Mouse (Mus musculus): ENCODE measurements around the gene H2-Q7. TPM values are rescaled to one million over a fixed set of nuclear protein-coding genes. Genes with fewer than 3 reads are reported as not detected.
"Not testable (repeated sequence)": the region's sequence is repeated elsewhere in the genome, so short reads cannot be mapped to it uniquely, and the experiment has no call there.

The H2-Q7 gene
- polyA plus RNA-seq, 1 experiment from 2014 or later = 3.1 TPM

GRCm38 (mm10) chr17:35460513-35461341 is 21.8 kb downstream of the H2-Q7 start:
- not testable (repeated sequence) for H3K36me3 ChIP-seq (ENCODE audit: control insufficient read depth, insufficient read depth); H3K27ac ChIP-seq (ENCODE audit: low read length); H3K4me2 ChIP-seq (ENCODE audit: low read length); H3K4me3 ChIP-seq (replicated peaks; ENCODE audit: low read length); H3K9ac ChIP-seq (replicated peaks; ENCODE audit: low read depth, low read length); H3K4me1 ChIP-seq (replicated peaks; ENCODE audit: control insufficient read depth, insufficient read depth, low read length); H3K9me3 ChIP-seq (ENCODE audit: control insufficient read depth, low read length); H3K27me3 ChIP-seq (replicated peaks; ENCODE audit: control insufficient read depth, insufficient read depth, low read length)
- 76% methylated on average over 2 of the region's 9 CpGs for WGBS
- peak; percentile 63; the same call in 1 of the 2 replicates for ATAC-seq

DNA sequence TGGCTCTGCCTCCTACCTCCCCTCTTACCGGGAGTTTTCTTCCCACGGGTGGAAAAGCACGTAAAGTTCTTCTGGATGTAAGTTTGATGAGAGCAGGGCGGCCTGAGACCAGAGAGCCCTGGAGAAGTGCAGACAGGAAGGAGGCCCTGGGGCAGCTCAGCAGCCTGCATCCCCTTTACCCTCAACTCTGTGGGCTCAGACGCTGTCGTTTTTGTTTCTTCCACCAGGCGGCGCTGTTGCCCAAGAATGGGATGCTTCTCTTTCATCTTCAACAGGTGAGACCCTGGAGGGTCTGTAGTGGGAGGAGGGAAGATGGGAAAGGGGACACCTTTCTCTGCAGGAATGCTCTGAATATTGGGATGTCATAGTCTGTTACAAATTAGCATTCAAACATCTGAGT is 26.7 kb downstream of the H2-Q7 start:
- not testable (repeated sequence) for H3K9me3 ChIP-seq (ENCODE audit: control insufficient read depth, low read length); H3K4me3 ChIP-seq (replicated peaks; ENCODE audit: low read length); H3K9ac ChIP-seq (replicated peaks; ENCODE audit: low read depth, low read length); H3K27ac ChIP-seq (ENCODE audit: low read length); H3K4me2 ChIP-seq (ENCODE audit: low read length); H3K4me1 ChIP-seq (replicated peaks; ENCODE audit: control insufficient read depth, insufficient read depth, low read length); H3K36me3 ChIP-seq (ENCODE audit: control insufficient read depth, insufficient read depth); ATAC-seq
- H3K27me3 ChIP-seq (replicated peaks; ENCODE audit: control insufficient read depth, insufficient read depth, low read length) = peaks cover 16% of the 10 kb centered on the region
- 5% methylated on average over 8 of the region's 8 CpGs for WGBS

DNA sequence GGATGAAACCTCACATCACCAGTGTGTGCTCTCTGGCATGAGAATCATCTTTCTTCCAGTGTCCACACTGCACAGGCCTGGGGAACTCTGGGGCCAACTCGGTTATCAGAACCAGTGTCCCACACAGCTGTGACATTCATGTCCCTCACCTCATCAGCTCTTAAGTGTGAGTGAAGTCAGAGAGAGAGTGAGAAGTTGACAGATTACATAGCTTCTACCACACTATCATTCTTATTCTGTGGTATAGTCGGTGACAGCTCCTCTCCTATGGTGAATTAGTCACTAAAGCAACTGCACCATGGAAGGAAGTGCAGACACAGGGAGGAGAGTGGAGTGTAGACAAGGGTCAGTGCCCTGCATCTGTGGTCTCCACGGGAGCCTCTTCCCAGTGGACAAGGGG is 30.0 kb downstream of the H2-Q7 start:
- not testable (repeated sequence) for H3K4me1 ChIP-seq (replicated peaks; ENCODE audit: control insufficient read depth, insufficient read depth, low read length); H3K9me3 ChIP-seq (ENCODE audit: control insufficient read depth, low read length); H3K9ac ChIP-seq (replicated peaks; ENCODE audit: low read depth, low read length); H3K36me3 ChIP-seq (ENCODE audit: control insufficient read depth, insufficient read depth); H3K27ac ChIP-seq (ENCODE audit: low read length); H3K4me3 ChIP-seq (replicated peaks; ENCODE audit: low read length); H3K4me2 ChIP-seq (ENCODE audit: low read length); ATAC-seq
- H3K27me3 ChIP-seq (replicated peaks; ENCODE audit: control insufficient read depth, insufficient read depth, low read length) = peaks cover 19% of the 10 kb centered on the region
- WGBS = 65% methylated on average over 3 of the region's 3 CpGs

DNA sequence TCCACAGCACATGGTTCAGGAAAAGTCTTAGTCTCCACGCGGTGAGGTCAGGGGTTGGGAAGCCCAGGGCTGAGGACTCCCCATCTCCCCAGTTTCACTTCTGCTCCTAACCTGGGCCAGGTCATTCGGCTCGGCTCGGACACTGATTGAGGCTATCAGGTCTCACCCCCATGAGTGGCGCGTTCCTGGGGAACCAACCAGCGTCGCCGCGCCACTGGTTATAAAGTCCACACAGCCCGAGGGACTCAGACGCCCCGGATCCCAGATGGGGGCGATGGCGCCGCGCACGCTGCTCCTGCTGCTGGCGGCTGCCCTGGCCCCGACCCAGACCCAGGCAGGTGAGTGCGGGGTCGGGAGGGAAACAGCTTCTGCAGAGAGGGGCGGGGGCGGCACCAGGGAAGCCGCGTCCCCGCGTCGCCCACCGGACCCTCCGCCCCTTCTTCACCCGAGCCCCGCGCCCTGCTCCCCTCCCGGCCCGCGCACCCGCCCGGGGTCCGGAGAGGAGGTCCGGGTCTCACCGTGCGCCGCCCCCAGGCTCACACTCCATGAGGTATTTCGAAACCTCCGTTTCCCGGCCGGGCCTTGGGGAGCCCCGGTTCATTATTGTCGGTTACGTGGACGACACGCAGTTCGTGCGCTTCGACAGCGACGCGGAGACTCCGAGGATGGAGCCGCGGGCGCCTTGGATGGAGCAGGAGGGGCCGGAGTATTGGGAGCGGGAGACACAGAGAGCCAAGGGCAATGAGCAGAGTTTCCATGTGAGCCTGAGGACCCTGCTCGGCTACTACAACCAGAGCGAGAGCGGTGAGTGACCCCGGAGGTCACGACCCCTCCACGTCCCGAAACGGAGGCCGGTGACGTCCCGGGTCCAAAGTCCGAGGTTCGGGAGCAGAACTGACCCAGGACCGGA is 31.1 kb downstream of the H2-Q7 start, which contains the start of gene H2-Q10:
TSS of gene H2-Q10 (plus strand) at position 248 of the 910 bp plus-strand sequence.
- no peak for ATAC-seq
- H3K27ac ChIP-seq (ENCODE audit: low read length) = no peak within 1 kb of the TSS
- peak within 1 kb of the TSS; percentile 41 for H3K4me3 ChIP-seq (replicated peaks; ENCODE audit: low read length)
- H3K4me2 ChIP-seq (ENCODE audit: low read length) = peak within 1 kb of the TSS; percentile 60
- 1% methylated on average over 76 of the region's 80 CpGs for WGBS
- peaks cover 10% of the 10 kb centered on the region for H3K4me1 ChIP-seq (replicated peaks; ENCODE audit: control insufficient read depth, insufficient read depth, low read length)
- no peaks in the 10 kb centered on the region for H3K9me3 ChIP-seq (ENCODE audit: control insufficient read depth, low read length)
- no peak within 1 kb of the TSS; the same call in 1 of the 2 replicates for H3K9ac ChIP-seq (replicated peaks; ENCODE audit: low read depth, low read length)
- H3K36me3 ChIP-seq (ENCODE audit: control insufficient read depth, insufficient read depth) = no peaks in the 10 kb centered on the region
- peaks cover 19% of the 10 kb centered on the region for H3K27me3 ChIP-seq (replicated peaks; ENCODE audit: control insufficient read depth, insufficient read depth, low read length)

DNA sequence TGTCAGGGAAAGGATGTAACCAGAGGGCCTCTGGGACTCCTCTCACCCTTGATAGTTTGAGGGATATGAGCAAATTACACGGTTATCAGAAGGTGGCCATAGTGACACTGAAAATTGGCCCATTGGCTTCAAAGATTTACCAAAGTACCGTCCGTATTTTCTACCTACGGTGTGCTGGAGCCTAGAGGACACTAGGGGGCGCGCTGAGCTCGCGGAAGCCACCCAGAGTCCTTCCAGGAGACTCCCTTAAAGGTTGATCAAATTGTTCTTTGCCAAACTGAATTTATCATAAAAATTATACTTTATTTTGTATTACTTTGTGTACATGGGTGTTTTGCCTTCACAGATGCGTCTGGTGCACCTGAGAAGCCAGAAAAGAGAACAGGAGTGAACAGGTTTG is 45.1 kb downstream of the H2-Q7 start:
- Histone ChIP-seq H3K4me3 (replicated peaks; ENCODE audit: low read length) (no peak overlapping the region), H3K9ac (replicated peaks; ENCODE audit: low read depth, low read length) (no peak overlapping the region), H3K36me3 (ENCODE audit: control insufficient read depth, insufficient read depth) (no peaks in the 10 kb centered on the region), H3K27me3 (replicated peaks; ENCODE audit: control insufficient read depth, insufficient read depth, low read length) (no peaks in the 10 kb centered on the region), H3K9me3 (ENCODE audit: control insufficient read depth, low read length) (no peaks in the 10 kb centered on the region), H3K4me2 (ENCODE audit: low read length) (no peak overlapping the region), H3K27ac (ENCODE audit: low read length) (no peak overlapping the region), H3K4me1 (replicated peaks; ENCODE audit: control insufficient read depth, insufficient read depth, low read length) (no peaks in the 10 kb centered on the region)
- 1% methylated on average over 9 of the region's 9 CpGs for WGBS
- no peak for ATAC-seq

GRCm38 (mm10) chr17:35485702-35486101 is 46.7 kb downstream of the H2-Q7 start:
- Histone ChIP-seq H3K9me3 (ENCODE audit: control insufficient read depth, low read length) (no peaks in the 10 kb centered on the region), H3K4me1 (replicated peaks; ENCODE audit: control insufficient read depth, insufficient read depth, low read length) (no peaks in the 10 kb centered on the region), H3K4me2 (ENCODE audit: low read length) (no peak overlapping the region), H3K27me3 (replicated peaks; ENCODE audit: control insufficient read depth, insufficient read depth, low read length) (no peaks in the 10 kb centered on the region), H3K4me3 (replicated peaks; ENCODE audit: low read length) (no peak overlapping the region), H3K36me3 (ENCODE audit: control insufficient read depth, insufficient read depth) (no peaks in the 10 kb centered on the region), H3K27ac (ENCODE audit: low read length) (no peak overlapping the region), H3K9ac (replicated peaks; ENCODE audit: low read depth, low read length) (no peak overlapping the region)
- no peak for ATAC-seq
- WGBS = 34% methylated on average over 4 of the region's 4 CpGs

- Histone ChIP-seq H3K36me3 (ENCODE audit: control insufficient read depth, insufficient read depth) (no peaks in the 10 kb centered on the region), H3K27ac (ENCODE audit: low read length) (no peak overlapping the region), H3K4me2 (ENCODE audit: low read length) (no peak overlapping the region), H3K9ac (replicated peaks; ENCODE audit: low read depth, low read length) (no peak overlapping the region), H3K4me3 (replicated peaks; ENCODE audit: low read length) (no peak overlapping the region), H3K9me3 (ENCODE audit: control insufficient read depth, low read length) (no peaks in the 10 kb centered on the region), H3K4me1 (replicated peaks; ENCODE audit: control insufficient read depth, insufficient read depth, low read length) (no peaks in the 10 kb centered on the region), H3K27me3 (replicated peaks; ENCODE audit: control insufficient read depth, insufficient read depth, low read length) (no peaks in the 10 kb centered on the region)
- no peak for ATAC-seq
- WGBS = 71% methylated on average over 10 of the region's 10 CpGs
These were observed 47.8 kb downstream of the H2-Q7 start for GRCm38 (mm10) chr17:35486726-35487125.

DNA sequence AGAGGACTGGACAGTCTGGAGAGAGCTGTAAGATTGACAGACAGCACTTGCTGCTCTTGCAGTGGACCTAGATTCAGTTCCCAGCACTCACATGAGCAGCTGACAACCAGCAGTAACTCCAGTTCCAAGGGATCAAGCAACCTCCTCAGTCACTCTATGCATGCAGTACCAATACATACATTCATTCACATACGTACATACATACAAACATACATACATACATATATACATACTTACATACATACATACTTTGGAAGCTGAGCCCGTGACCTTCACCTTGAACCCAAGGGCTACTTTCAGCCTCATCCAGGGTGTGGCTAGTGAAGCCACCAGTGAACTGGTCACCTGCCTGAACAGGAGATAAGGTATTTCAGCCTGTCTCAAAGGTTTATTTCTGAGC is 49.1 kb downstream of the H2-Q7 start:
- no peaks in the 10 kb centered on the region for H3K4me1 ChIP-seq (replicated peaks; ENCODE audit: control insufficient read depth, insufficient read depth, low read length)
- H3K4me2 ChIP-seq (ENCODE audit: low read length) = no peak overlapping the region
- no peaks in the 10 kb centered on the region for H3K9me3 ChIP-seq (ENCODE audit: control insufficient read depth, low read length)
- H3K27me3 ChIP-seq (replicated peaks; ENCODE audit: control insufficient read depth, insufficient read depth, low read length) = no peaks in the 10 kb centered on the region
- WGBS = 97% methylated on average over 2 of the region's 2 CpGs
- ATAC-seq = no peak
- H3K4me3 ChIP-seq (replicated peaks; ENCODE audit: low read length) = no peak overlapping the region
- no peak overlapping the region for H3K9ac ChIP-seq (replicated peaks; ENCODE audit: low read depth, low read length)
- H3K36me3 ChIP-seq (ENCODE audit: control insufficient read depth, insufficient read depth) = no peaks in the 10 kb centered on the region
- no peak overlapping the region for H3K27ac ChIP-seq (ENCODE audit: low read length)

DNA sequence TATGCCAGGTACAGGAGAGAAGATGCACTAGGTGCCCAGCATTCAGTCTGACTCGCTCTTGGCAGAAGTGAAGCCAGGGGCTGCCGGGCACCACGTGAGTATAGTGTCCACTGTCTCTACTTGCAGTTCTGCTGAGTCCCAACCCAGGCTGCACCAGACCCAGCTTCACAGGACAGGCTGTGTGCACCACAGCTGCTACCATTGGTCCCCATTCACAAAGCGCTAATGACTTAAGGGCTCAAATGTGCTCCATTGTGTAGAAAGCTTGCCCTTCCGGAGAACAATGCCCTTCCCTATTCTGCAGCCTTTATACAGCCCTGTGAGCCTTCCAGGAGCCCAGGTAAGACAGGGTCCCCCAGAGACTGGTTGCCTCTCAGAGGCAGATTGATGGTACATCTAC is 51.4 kb downstream of the H2-Q7 start:
- no peak overlapping the region for H3K4me2 ChIP-seq (ENCODE audit: low read length)
- WGBS = 31% methylated on average over 5 of the region's 5 CpGs
- no peak overlapping the region for H3K27ac ChIP-seq (ENCODE audit: low read length)
- H3K4me1 ChIP-seq (replicated peaks; ENCODE audit: control insufficient read depth, insufficient read depth, low read length) = no peaks in the 10 kb centered on the region
- H3K36me3 ChIP-seq (ENCODE audit: control insufficient read depth, insufficient read depth) = no peaks in the 10 kb centered on the region
- no peak overlapping the region for H3K4me3 ChIP-seq (replicated peaks; ENCODE audit: low read length)
- no peaks in the 10 kb centered on the region for H3K9me3 ChIP-seq (ENCODE audit: control insufficient read depth, low read length)
- H3K9ac ChIP-seq (replicated peaks; ENCODE audit: low read depth, low read length) = no peak overlapping the region
- no peaks in the 10 kb centered on the region for H3K27me3 ChIP-seq (replicated peaks; ENCODE audit: control insufficient read depth, insufficient read depth, low read length)
- no peak for ATAC-seq

Measured in forebrain, embryonic 16.5 days (tissue).